Mouse (Mus musculus) embryonic fibroblast, embryonic 13.5 days (primary cell): ENCODE measurements around the gene Rer1.

Experiments used
- CTCF ChIP-seq: IDR thresholded peaks from 2 replicates; pipeline ENCODE4 v1.5.1; 2011; ENCODE audit warnings: mild to moderate bottlenecking, control low read depth, low read length, moderate library complexity, borderline replicate concordance; ENCODE audit not compliant: insufficient read depth
- POLR2A ChIP-seq: IDR thresholded peaks from 2 replicates; pipeline ENCODE4 v1.6.1; 2011; ENCODE audit warnings: low read depth, mild to moderate bottlenecking, control low read depth, low read length, moderate library complexity

DNA sequence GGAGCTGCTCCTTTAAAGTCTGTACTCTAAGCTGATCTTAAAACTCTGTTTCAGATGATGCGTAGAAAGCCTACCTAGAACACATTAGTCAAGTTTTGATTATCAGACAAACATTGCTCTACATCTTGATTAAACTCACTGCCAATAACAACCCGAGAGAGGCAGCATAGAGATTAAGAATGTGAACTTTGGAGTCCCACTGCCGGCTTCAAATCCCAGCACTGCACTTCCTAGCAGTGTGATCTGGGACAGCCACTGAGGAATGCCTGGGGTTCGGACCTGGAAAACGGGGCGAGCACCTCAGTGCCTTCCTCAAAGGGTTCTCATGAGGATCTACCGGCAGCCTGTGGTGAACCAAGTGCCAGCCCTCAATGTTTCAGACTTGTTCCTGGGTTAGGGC lies 1.8 kb downstream of the Rer1 start:
- TF ChIP-seq POLR2A, result no peak
- no peak for TF ChIP-seq CTCF
